Mouse (Mus musculus) hindbrain, embryonic 12.5 days (tissue): ENCODE measurements at regions not wholly inside any gene's neighbourhood (a gene's known extent, or its start where the extent isn't known, plus 50 kb on each side); places are given as distances from the start of the nearest gene placed in this dataset.
A peak's percentile ranks its signal among the peaks of the same experiment; 100 is the strongest.

Experiments
- ATAC-seq: fragments of 200-750 bp; cut with Nextera tagmentation; 2 replicates; pipeline ENCODE4 v1.8.0; 2017; ENCODE audit warnings: moderate TSS enrichment; ENCODE audit not compliant: low FRiP score
- H3K27ac ChIP-seq: fragments of 300-500 bp; sonication (generic); 2 replicates; pipeline ENCODE4 v1.5.1; 2016; ENCODE audit warnings: mild to moderate bottlenecking
- H3K27me3 ChIP-seq: fragments of 300-500 bp; sonication (generic); 2 replicates; pipeline ENCODE4 v1.6.1; 2016; ENCODE audit warnings: mild to moderate bottlenecking
- H3K36me3 ChIP-seq: fragments of 300-500 bp; sonication (generic); 2 replicates; pipeline ENCODE4 v1.6.1; 2016; ENCODE audit warnings: mild to moderate bottlenecking
- H3K4me1 ChIP-seq: fragments of 300-500 bp; sonication (generic); 2 replicates; pipeline ENCODE4 v1.6.1; 2016
- H3K4me2 ChIP-seq: fragments of 300-500 bp; sonication (generic); replicated peaks from 2 replicates; pipeline ENCODE4 v1.6.1; 2016; ENCODE audit warnings: mild to moderate bottlenecking
- H3K4me3 ChIP-seq: fragments of 300-500 bp; sonication (generic); 2 replicates; pipeline ENCODE4 v1.5.1; 2016; ENCODE audit warnings: mild to moderate bottlenecking
- H3K9ac ChIP-seq: fragments of 300-500 bp; sonication (generic); 2 replicates; pipeline ENCODE4 v1.6.1; 2016; ENCODE audit warnings: mild to moderate bottlenecking, moderate library complexity
- H3K9me3 ChIP-seq: fragments of 300-500 bp; sonication (generic); replicated peaks from 2 replicates; pipeline ENCODE4 v1.6.1; 2016; ENCODE audit warnings: mild to moderate bottlenecking
- WGBS: fragments of 180-500 bp; shearing (Covaris S2); methylation state at CpG from one replicate; pipeline ENCODE4 v1.1.7; 2016; 5-methylcytosine and 5-hydroxymethylcytosine counted together

DNA sequence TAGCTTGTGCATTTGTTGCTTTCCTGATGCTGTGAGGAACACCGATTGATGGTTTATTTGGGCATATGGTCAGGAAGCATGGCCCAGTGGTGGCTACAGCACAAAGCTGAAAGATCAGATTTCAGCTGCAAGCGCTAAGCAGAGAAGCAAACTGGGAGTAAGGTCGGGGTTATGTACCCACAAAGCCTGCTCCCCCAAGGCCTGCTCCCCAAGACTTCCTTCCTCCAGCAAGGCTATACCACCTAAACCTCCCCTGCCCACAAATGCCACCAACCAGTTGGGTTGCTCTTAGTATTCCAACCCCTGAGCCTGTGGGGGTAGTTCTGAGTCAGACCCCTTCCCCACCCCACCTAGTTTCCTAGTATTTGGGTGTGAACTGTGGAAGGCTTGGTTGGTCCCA lies 270.5 kb downstream of the Cdh26 start:
- H3K4me1 ChIP-seq = no peaks in the 10 kb centered on the region
- no peak overlapping the region for H3K27ac ChIP-seq
- no peak overlapping the region for H3K4me2 ChIP-seq
- H3K9ac ChIP-seq = no peak overlapping the region
- H3K27me3 ChIP-seq = no peaks in the 10 kb centered on the region
- H3K4me3 ChIP-seq = no peak overlapping the region
- H3K9me3 ChIP-seq = no peaks in the 10 kb centered on the region
- no peaks in the 10 kb centered on the region for H3K36me3 ChIP-seq
- ATAC-seq = no peak
- 74% methylated on average over 3 of the region's 3 CpGs for WGBS

DNA sequence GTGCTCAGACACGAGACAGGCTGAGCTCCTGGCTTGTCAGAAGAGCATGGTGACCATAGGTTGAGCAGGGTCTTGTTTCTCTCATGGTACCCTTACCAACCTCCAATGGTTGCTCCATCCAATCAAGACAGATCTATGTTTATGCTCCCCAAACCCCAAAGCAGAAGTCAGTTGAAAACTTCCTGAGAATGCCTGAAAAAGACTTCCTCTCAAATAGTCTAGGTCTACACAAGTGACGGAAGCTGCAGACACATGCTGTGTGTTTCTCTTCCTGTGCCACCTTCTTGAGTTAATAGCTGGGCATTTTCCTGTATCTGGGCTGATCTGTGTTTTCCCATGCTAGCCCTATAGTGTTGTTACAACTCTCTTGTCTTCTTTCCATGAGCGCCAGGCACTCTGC lies 274.2 kb downstream of the Cdh26 start:
- 87% methylated on average over 3 of the region's 3 CpGs for WGBS
- H3K4me3 ChIP-seq = no peak overlapping the region
- no peak for ATAC-seq
- H3K36me3 ChIP-seq = no peaks in the 10 kb centered on the region
- no peaks in the 10 kb centered on the region for H3K4me1 ChIP-seq
- no peaks in the 10 kb centered on the region for H3K27me3 ChIP-seq
- H3K4me2 ChIP-seq = no peak overlapping the region
- H3K9me3 ChIP-seq = no peaks in the 10 kb centered on the region
- no peak overlapping the region for H3K9ac ChIP-seq
- no peak overlapping the region for H3K27ac ChIP-seq

DNA sequence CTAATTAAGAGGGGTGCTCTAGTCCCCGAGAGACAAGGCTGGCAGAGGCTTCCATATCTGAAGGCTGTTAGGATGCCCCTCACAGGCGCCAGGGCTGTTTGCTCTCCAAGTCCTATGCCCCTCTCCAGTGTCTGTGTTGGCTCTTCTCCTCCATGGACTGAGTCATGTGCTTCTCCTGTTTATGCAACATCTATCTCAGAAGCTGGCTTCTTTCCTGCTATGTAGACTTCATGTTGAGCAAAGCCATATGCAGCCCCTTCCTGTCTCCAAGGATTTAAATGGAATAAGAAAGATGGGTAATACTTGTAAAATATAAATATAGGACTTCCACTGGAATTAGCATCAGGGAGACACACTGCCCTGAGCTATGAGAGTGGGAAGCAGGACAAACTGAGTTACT lies 278.3 kb downstream of the Cdh26 start:
- WGBS = 87% methylated on average over 2 of the region's 2 CpGs
- no peak overlapping the region for H3K9ac ChIP-seq
- no peak for ATAC-seq

DNA sequence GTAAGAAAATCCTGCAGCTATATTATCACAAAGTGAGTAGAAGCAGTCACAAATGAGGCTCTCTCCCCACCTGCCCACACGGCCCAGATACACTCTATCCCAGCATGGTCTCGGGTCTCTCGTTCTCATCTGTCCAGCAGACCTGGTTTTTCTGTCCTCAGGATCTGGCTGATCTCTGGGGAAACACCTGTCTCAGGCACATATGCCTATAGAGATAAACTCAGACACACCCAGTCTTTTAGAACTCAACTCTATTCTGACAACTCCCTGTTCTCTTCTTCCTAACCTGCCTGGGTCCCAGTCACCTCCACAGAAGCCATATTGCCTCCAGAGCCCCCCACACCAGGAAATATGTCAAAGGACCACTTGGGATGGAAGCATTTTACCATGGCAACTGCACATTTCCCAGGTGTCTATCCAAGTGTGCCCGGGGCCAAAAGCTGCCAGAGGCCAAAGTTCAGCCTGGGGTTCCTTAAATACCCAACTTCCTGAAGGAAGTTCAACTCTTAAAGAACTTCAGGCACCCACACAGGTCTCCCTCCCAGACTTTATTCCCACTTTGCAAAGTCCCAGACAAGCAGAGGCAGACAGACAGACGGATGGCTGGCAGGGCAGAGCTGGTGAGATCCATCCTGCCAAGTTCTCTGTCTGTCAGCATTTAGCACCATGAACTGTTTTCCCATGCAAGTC lies 279.0 kb downstream of the Cdh26 start:
- 80% methylated on average over 5 of the region's 5 CpGs for WGBS
- no peaks in the 10 kb centered on the region for H3K27me3 ChIP-seq

More for the DNA sequence above, 278.3 kb downstream of the Cdh26 start:
- Histone ChIP-seq H3K27me3 (no peaks in the 10 kb centered on the region), H3K36me3 (no peaks in the 10 kb centered on the region), H3K4me1 (peaks cover 2% of the 10 kb centered on the region; the same call in 1 of the 2 replicates), H3K4me3 (no peak overlapping the region), H3K4me2 (no peak overlapping the region), H3K27ac (no peak overlapping the region), H3K9me3 (no peaks in the 10 kb centered on the region)

DNA sequence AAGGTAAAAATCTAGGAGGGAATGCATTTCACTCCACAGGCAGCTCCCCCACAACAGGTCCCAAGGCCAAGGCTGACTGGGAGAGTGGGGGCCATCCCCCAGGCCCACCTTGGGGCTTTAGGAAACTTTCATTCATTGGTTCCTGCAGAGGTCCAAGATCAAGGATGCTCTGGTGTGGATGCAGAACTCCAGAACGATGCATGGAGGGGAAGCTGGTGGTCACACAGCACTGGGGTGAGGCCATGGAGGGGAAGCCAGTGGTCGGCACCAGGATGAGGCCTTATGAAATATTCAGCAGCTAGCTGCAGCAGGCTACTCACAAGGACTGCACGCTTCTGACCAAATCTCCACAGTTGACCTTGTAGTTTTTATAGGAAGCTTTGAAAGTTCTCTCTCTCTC lies 279.7 kb downstream of the Cdh26 start:
- Histone ChIP-seq H3K9me3 (no peaks in the 10 kb centered on the region), H3K4me1 (peaks cover 2% of the 10 kb centered on the region; the same call in 1 of the 2 replicates), H3K4me2 (no peak overlapping the region), H3K9ac (no peak overlapping the region), H3K27me3 (no peaks in the 10 kb centered on the region), H3K4me3 (no peak overlapping the region), H3K36me3 (no peaks in the 10 kb centered on the region), H3K27ac (no peak overlapping the region)
- WGBS = 80% methylated on average over 3 of the region's 3 CpGs
- no peak for ATAC-seq

More for the DNA sequence above, 279.0 kb downstream of the Cdh26 start:
- Histone ChIP-seq H3K9me3 (no peaks in the 10 kb centered on the region), H3K4me3 (no peak overlapping the region), H3K9ac (no peak overlapping the region), H3K27ac (no peak overlapping the region), H3K4me1 (peaks cover 2% of the 10 kb centered on the region; the same call in 1 of the 2 replicates), H3K36me3 (no peaks in the 10 kb centered on the region), H3K4me2 (no peak overlapping the region)
- no peak for ATAC-seq

DNA sequence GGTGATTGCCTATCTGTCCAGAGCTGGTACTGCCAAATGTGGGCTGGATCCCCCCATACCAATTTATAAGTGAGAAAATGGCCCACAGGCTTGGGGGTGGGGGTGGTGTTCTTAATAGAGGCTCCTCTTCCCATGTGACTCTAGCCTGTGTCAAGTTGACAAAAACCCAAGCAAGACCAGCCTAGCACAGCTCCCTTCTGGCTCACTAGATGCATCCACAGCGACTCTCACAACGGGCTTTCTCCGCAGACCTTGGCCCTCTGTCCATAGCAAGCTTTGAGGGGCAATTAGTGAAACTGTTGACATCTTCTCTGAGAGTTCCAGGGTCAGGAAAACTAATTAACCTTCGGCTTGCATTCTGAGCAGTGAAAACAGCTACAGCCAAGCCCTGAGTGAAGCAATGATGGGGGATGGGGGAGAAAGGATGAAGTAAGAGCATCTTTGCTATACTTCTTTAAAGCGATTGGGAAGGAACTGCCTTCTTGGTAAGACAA lies 281.3 kb downstream of the Cdh26 start:
- Histone ChIP-seq H3K27ac (no peak overlapping the region), H3K36me3 (no peaks in the 10 kb centered on the region), H3K9ac (no peak overlapping the region), H3K4me1 (peaks cover 6% of the 10 kb centered on the region; the same call in 1 of the 2 replicates), H3K27me3 (no peaks in the 10 kb centered on the region), H3K4me2 (no peak overlapping the region), H3K4me3 (no peak overlapping the region), H3K9me3 (no peaks in the 10 kb centered on the region)
- 52% methylated on average over 5 of the region's 5 CpGs for WGBS
- no peak for ATAC-seq

DNA sequence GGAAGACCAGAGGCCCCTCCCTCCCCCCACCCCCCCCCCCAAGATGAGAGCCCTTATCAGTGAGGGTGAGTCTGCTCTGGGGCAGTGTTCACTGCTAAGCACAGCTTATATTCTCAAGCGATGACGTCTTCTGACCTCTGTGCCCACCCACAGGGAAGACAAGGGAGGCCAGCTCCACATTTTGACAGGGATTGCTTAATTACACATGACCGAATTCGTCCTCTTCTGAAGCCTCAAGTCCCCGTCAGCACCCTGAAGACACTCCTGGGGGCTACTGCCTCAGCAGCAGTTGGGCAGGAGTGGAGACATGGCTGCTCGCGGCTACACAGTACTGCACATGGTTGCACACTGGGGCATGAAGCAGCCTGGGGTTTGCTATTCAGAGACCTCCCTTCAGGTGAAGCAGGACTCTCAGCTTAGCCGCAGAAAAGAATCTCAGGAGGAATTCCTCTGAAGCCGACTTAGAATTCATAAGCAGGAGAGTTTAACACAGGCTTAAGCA lies 282.1 kb downstream of the Cdh26 start:
- Histone ChIP-seq H3K27me3 (no peaks in the 10 kb centered on the region), H3K4me1 (peaks cover 6% of the 10 kb centered on the region; the same call in 1 of the 2 replicates), H3K4me3 (no peak overlapping the region), H3K4me2 (no peak overlapping the region), H3K27ac (no peak overlapping the region), H3K9ac (no peak overlapping the region), H3K9me3 (no peaks in the 10 kb centered on the region), H3K36me3 (no peaks in the 10 kb centered on the region)
- 48% methylated on average over 9 of the region's 9 CpGs for WGBS
- no peak for ATAC-seq

DNA sequence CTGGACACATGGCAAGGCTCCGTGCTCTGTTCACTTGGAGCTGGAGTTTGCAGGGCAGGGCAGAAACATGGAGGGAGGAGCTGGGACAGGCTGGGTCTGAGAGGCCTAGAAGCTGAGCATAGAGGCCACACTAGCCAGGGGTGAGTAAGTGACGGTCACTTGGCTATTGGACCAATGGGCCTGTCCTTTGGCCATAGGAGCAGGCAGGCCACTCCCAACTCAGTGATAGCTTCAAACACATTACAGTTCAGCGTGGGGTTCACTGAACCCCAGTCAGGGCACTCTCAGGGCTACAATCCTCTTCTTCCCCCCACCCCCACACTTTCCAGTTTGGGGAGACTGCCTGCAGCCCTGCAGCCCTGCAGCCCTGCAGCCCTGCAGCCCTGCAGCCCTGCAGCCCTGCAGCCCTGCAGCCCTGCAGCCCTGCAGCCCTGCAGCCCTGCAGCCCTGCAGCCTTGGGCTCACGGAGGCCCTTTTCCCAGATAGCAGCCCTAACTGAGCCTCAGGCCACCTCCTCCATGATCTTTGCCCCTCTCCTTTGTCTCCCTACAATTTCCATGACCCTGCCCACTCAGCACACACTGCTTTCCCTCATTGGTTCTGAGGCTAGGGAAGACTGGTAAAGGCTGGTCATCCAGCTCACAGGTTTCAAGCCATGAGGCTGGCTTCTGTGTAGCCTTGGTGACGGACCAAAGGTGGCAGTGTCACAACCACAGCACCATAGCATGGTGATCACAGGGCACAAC lies 285.3 kb downstream of the Cdh26 start:
- ATAC-seq = no peak
- H3K27ac ChIP-seq = no peak overlapping the region
- 61% methylated on average over 5 of the region's 5 CpGs for WGBS

DNA sequence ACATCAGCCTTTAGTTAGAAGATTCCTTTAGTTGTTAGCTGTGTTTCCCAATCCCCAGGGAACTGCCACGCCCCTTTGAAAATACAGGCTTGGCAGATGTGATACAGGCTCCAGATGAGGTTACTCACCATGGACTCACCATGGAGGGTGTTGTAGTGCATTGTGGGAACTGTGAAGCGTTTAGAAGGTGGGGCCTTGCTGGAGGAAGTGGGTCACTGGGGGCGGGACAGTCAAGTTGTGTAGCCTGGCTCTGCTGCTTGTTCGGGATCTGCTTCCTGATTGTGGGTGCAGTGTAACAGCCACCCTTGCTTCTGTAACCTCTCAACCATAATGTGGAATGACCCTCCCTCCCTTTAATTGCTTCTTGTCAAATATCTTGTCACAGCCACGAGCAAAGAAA lies 287.7 kb downstream of the Cdh26 start:
- no peak for ATAC-seq
- no peak overlapping the region for H3K9ac ChIP-seq
- 0 out of 2 replicates have a peak, but pooled peaks cover 3% of the 10 kb centered on the region for H3K4me1 ChIP-seq
- no peak overlapping the region for H3K27ac ChIP-seq
- H3K4me3 ChIP-seq = no peak overlapping the region
- WGBS = 85% methylated on average over 5 of the region's 5 CpGs
- no peak overlapping the region for H3K4me2 ChIP-seq
- H3K36me3 ChIP-seq = no peaks in the 10 kb centered on the region
- no peaks in the 10 kb centered on the region for H3K9me3 ChIP-seq
- H3K27me3 ChIP-seq = no peaks in the 10 kb centered on the region

More for the DNA sequence above, 285.3 kb downstream of the Cdh26 start:
- peaks cover 6% of the 10 kb centered on the region; the same call in 1 of the 2 replicates for H3K4me1 ChIP-seq
- H3K4me3 ChIP-seq = no peak overlapping the region
- no peaks in the 10 kb centered on the region for H3K36me3 ChIP-seq
- H3K9me3 ChIP-seq = no peaks in the 10 kb centered on the region
- no peak overlapping the region for H3K9ac ChIP-seq
- no peak overlapping the region for H3K4me2 ChIP-seq
- H3K27me3 ChIP-seq = no peaks in the 10 kb centered on the region

DNA sequence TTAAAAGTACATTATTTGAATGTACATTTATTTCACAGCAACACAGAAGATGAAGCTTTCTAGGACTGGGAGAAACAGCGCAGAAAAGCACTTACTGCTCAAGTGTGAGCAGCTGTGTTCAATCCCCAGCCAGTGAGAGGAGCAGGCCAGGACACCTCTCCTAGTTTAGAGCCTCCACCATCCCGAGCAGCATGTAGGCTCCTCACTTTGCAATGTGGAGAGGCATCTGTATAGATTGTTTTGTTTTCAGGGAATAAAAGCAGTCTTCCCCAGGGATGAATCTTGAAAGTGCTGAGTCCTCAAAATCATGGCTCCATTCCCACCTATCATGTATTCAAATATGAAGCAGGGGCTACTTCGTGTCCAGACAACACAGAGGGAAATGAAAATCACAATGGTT lies 293.1 kb downstream of the Cdh26 start:
- H3K4me3 ChIP-seq = no peak overlapping the region
- peaks cover 9% of the 10 kb centered on the region for H3K4me1 ChIP-seq
- 63% methylated on average over 3 of the region's 3 CpGs for WGBS
- H3K36me3 ChIP-seq = no peaks in the 10 kb centered on the region
- H3K27me3 ChIP-seq = no peaks in the 10 kb centered on the region; the same call in 1 of the 2 replicates
- no peak overlapping the region for H3K4me2 ChIP-seq
- no peaks in the 10 kb centered on the region for H3K9me3 ChIP-seq
- ATAC-seq = no peak
- H3K27ac ChIP-seq = no peak overlapping the region
- no peak overlapping the region for H3K9ac ChIP-seq

DNA sequence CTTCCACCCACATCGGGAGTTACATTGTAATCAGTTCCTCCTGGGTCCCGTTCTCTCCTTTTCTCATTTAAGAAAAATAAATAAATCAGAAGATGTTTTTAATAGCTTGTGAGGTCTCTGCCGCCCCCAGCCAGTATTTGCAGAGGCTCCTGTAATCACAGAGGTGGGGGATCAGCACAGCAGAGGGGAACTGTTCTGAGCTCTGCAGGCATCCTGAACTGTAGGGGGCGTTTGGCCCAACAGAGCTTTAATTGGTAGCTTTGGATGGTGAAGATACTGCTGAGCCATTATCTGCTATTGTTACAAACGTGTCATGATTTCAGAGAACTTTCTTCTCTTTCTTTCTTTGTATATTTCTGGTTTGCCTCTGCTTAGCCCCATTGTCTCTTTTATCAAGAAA lies 293.9 kb downstream of the Cdh26 start:
- Histone ChIP-seq H3K9me3 (no peaks in the 10 kb centered on the region), H3K27ac (no peak overlapping the region), H3K4me3 (no peak overlapping the region), H3K4me1 (peaks cover 17% of the 10 kb centered on the region), H3K9ac (no peak overlapping the region), H3K4me2 (no peak overlapping the region), H3K36me3 (no peaks in the 10 kb centered on the region), H3K27me3 (no peaks in the 10 kb centered on the region; the same call in 1 of the 2 replicates)
- ATAC-seq = no peak
- 25% methylated on average over 5 of the region's 5 CpGs for WGBS

DNA sequence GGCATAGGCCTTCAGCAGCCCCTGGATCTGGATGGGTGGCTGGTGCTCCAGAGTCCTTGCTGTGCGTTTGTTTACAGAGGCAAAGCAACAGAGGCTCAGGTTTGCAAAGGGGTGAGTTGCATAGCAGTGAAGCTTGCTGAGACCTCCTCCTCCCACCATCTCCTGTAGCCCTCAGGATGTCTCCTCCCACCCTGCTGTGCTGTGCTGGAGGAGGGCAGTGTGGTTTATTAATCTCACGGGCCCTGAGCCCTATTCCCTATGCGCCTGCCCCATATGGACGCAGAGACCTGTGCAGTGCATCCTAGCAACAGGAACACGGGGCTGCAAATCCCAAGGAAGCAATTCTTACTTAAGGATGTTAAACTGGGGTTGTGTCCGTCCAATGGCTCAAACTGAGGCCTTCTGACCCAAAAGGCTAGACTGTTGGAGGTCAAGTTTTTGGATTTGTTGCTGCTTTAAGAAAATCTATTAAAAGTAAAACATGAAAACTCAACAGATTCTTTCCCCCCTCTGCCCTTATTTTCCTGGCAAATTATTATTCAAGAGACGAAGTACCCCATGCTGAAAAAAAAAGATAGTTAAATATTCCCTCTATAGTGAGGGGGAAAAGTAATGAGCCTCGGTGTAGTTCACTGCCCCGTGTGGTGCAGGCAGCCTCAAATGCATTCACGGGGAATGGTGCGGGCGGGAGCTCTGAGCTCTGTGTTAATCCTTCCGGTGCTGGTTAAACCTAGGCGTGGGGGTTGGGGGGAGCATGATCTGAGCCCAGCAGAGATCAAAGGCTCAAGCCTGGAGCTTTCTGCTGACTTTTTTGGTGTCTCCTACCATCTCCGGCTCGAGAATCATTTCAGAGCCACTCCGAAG lies 297.8 kb downstream of the Cdh26 start:
- H3K27me3 ChIP-seq = no peaks in the 10 kb centered on the region; the same call in 1 of the 2 replicates
- H3K9me3 ChIP-seq = no peaks in the 10 kb centered on the region
- no peak overlapping the region for H3K9ac ChIP-seq
- H3K27ac ChIP-seq = no peak overlapping the region
- H3K4me1 ChIP-seq = peaks cover 17% of the 10 kb centered on the region
- H3K4me2 ChIP-seq = peak overlapping the region; percentile 41
- H3K36me3 ChIP-seq = no peaks in the 10 kb centered on the region
- no peak overlapping the region for H3K4me3 ChIP-seq
- 6% methylated on average over 17 of the region's 17 CpGs for WGBS
- ATAC-seq = peak; percentile 73; the same call in 1 of the 2 replicates
